Mouse (Mus musculus): ENCODE data around the gene Shox2. TPM values are rescaled to one million over a fixed set of nuclear protein-coding genes. Genes with fewer than 3 reads are reported as not detected.

Gene Shox2
- total RNA-seq (2017) = not detected in 2 replicates

- ATAC-seq (replicated peaks in 1 of 2; ENCODE audit: insufficient read depth in 1 of 2, low FRiP score in 2 of 2, low TSS enrichment in 1 of 2, low read depth in 1 of 2, poor library complexity in 2 of 2, severe bottlenecking in 2 of 2) = no peak
Observed at GRCm38 (mm10) chr3:66981706-66982105, at the start of gene Shox2. Shox2 (minus strand) TSS chr3:66981771.

GRCm38 (mm10) chr3:66996820-66997219, 15.2 kb upstream of the Shox2 start:
- no peak for ATAC-seq (replicated peaks in 1 of 2; ENCODE audit: insufficient read depth in 1 of 2, low FRiP score in 2 of 2, low TSS enrichment in 1 of 2, low read depth in 1 of 2, poor library complexity in 2 of 2, severe bottlenecking in 2 of 2)

- ATAC-seq (replicated peaks in 1 of 2; ENCODE audit: insufficient read depth in 1 of 2, low FRiP score in 2 of 2, low TSS enrichment in 1 of 2, low read depth in 1 of 2, poor library complexity in 2 of 2, severe bottlenecking in 2 of 2) = no peak
Observed at GRCm38 (mm10) chr3:66986287-66986560, 4.7 kb upstream of the Shox2 start.

GRCm38 (mm10) chr3:66985539-66986286, 4.1 kb upstream of the Shox2 start:
- ATAC-seq (replicated peaks in 1 of 2; ENCODE audit: insufficient read depth in 1 of 2, low FRiP score in 2 of 2, low TSS enrichment in 1 of 2, low read depth in 1 of 2, poor library complexity in 2 of 2, severe bottlenecking in 2 of 2) = peak; percentile 72 to 84

- ATAC-seq (replicated peaks in 1 of 2; ENCODE audit: insufficient read depth in 1 of 2, low FRiP score in 2 of 2, low TSS enrichment in 1 of 2, low read depth in 1 of 2, poor library complexity in 2 of 2, severe bottlenecking in 2 of 2) = no peak
Observed at GRCm38 (mm10) chr3:66983481-66983880, 1.9 kb upstream of the Shox2 start.

GRCm38 (mm10) chr3:66982181-66982911, 775 bp upstream of the Shox2 start:
- ATAC-seq (replicated peaks in 1 of 2; ENCODE audit: insufficient read depth in 1 of 2, low FRiP score in 2 of 2, low TSS enrichment in 1 of 2, low read depth in 1 of 2, poor library complexity in 2 of 2, severe bottlenecking in 2 of 2) = peak in 1 of 2 experiments; percentile 11; a peak in 2 of 4 replicates

- peak in 1 of 2 experiments; percentile 12; a peak in 1 of 4 replicates for ATAC-seq (replicated peaks in 1 of 2; ENCODE audit: insufficient read depth in 1 of 2, low FRiP score in 2 of 2, low TSS enrichment in 1 of 2, low read depth in 1 of 2, poor library complexity in 2 of 2, severe bottlenecking in 2 of 2)
Observed at GRCm38 (mm10) chr3:66981101-66981661, 390 bp downstream of the Shox2 start, which contains the start of gene Rsrc1. Rsrc1 (plus strand) TSS chr3:66981390.

- no peak for ATAC-seq (replicated peaks in 1 of 2; ENCODE audit: insufficient read depth in 1 of 2, low FRiP score in 2 of 2, low TSS enrichment in 1 of 2, low read depth in 1 of 2, poor library complexity in 2 of 2, severe bottlenecking in 2 of 2)
Observed at GRCm38 (mm10) chr3:66980111-66980975, 1.2 kb downstream of the Shox2 start.

GRCm38 (mm10) chr3:66979491-66979890, 2.1 kb downstream of the Shox2 start:
- ATAC-seq (replicated peaks in 1 of 2; ENCODE audit: insufficient read depth in 1 of 2, low FRiP score in 2 of 2, low TSS enrichment in 1 of 2, low read depth in 1 of 2, poor library complexity in 2 of 2, severe bottlenecking in 2 of 2) = no peak

GRCm38 (mm10) chr3:66978457-66979381, 2.9 kb downstream of the Shox2 start:
- no peak for ATAC-seq (replicated peaks in 1 of 2; ENCODE audit: insufficient read depth in 1 of 2, low FRiP score in 2 of 2, low TSS enrichment in 1 of 2, low read depth in 1 of 2, poor library complexity in 2 of 2, severe bottlenecking in 2 of 2)

- ATAC-seq (replicated peaks in 1 of 2; ENCODE audit: insufficient read depth in 1 of 2, low FRiP score in 2 of 2, low TSS enrichment in 1 of 2, low read depth in 1 of 2, poor library complexity in 2 of 2, severe bottlenecking in 2 of 2) = no peak
Observed at GRCm38 (mm10) chr3:66977811-66978456, 3.6 kb downstream of the Shox2 start.

- ATAC-seq (replicated peaks in 1 of 2; ENCODE audit: insufficient read depth in 1 of 2, low FRiP score in 2 of 2, low TSS enrichment in 1 of 2, low read depth in 1 of 2, poor library complexity in 2 of 2, severe bottlenecking in 2 of 2) = no peak
Observed at GRCm38 (mm10) chr3:66976889-66977615, 4.5 kb downstream of the Shox2 start.

- no peak for ATAC-seq (replicated peaks in 1 of 2; ENCODE audit: insufficient read depth in 1 of 2, low FRiP score in 2 of 2, low TSS enrichment in 1 of 2, low read depth in 1 of 2, poor library complexity in 2 of 2, severe bottlenecking in 2 of 2)
Observed at GRCm38 (mm10) chr3:66974501-66974900, 7.1 kb downstream of the Shox2 start.

GRCm38 (mm10) chr3:66973391-66973943, 8.1 kb downstream of the Shox2 start:
- peak; percentile 33 to 38; a peak in 3 of 4 replicates for ATAC-seq (replicated peaks in 1 of 2; ENCODE audit: insufficient read depth in 1 of 2, low FRiP score in 2 of 2, low TSS enrichment in 1 of 2, low read depth in 1 of 2, poor library complexity in 2 of 2, severe bottlenecking in 2 of 2)

GRCm38 (mm10) chr3:66972191-66972950, 9.2 kb downstream of the Shox2 start:
- no peak for ATAC-seq (replicated peaks in 1 of 2; ENCODE audit: insufficient read depth in 1 of 2, low FRiP score in 2 of 2, low TSS enrichment in 1 of 2, low read depth in 1 of 2, poor library complexity in 2 of 2, severe bottlenecking in 2 of 2)
